Mouse (Mus musculus) neural tube, embryonic 12.5 days (tissue): ENCODE measurements around the gene Cradd. TPM values are rescaled to one million over a fixed set of nuclear protein-coding genes. Genes with fewer than 3 reads are reported as not detected.

ENCODE experiments used
- ATAC-seq: fragments of 200-750 bp; cut with Nextera tagmentation; 2 replicates; pipeline ENCODE4 v1.8.0; 2017; ENCODE audit warnings: low read depth, mild to moderate bottlenecking, moderate TSS enrichment, moderate library complexity; ENCODE audit not compliant: low FRiP score
- H3K27ac ChIP-seq: fragments of 300-500 bp; sonication (generic); 2 replicates; pipeline ENCODE4 v1.5.1; 2016
- H3K27me3 ChIP-seq: fragments of 300-500 bp; sonication (generic); replicated peaks from 2 replicates; pipeline ENCODE4 v1.6.1; 2016; ENCODE audit warnings: mild to moderate bottlenecking
- H3K36me3 ChIP-seq: fragments of 300-500 bp; sonication (generic); 2 replicates; pipeline ENCODE4 v1.6.1; 2016; ENCODE audit warnings: mild to moderate bottlenecking
- H3K4me1 ChIP-seq: fragments of 300-500 bp; sonication (generic); 2 replicates; pipeline ENCODE4 v1.6.1; 2016
- H3K4me2 ChIP-seq: fragments of 300-500 bp; sonication (generic); replicated peaks from 2 replicates; pipeline ENCODE4 v1.6.1; 2016; ENCODE audit warnings: mild to moderate bottlenecking
- H3K4me3 ChIP-seq: fragments of 300-500 bp; sonication (generic); 2 replicates; pipeline ENCODE4 v1.5.1; 2016
- H3K9ac ChIP-seq: fragments of 300-500 bp; sonication (generic); 2 replicates; pipeline ENCODE4 v1.6.1; 2016; ENCODE audit warnings: mild to moderate bottlenecking
- H3K9me3 ChIP-seq: fragments of 300-500 bp; sonication (generic); 2 replicates; pipeline ENCODE4 v1.6.1; 2016; ENCODE audit warnings: mild to moderate bottlenecking
- WGBS: fragments of 180-500 bp; shearing (Covaris S2); methylation state at CpG from one replicate; pipeline ENCODE4 v1.1.7; 2016; 5-methylcytosine and 5-hydroxymethylcytosine counted together
- polyA plus RNA-seq: library from polyadenylated mRNA; unstranded; fragments of >200 nt; fragmentation: Nextera tagmentation; extraction: Ambion mirVana; gene quantifications from 2 replicates; pipeline ENCODE4 v1.2.1, GENCODE M21; 2016

The Cradd gene
- polyA plus RNA-seq, 1 experiment from 2014 or later = 14.4 TPM

DNA sequence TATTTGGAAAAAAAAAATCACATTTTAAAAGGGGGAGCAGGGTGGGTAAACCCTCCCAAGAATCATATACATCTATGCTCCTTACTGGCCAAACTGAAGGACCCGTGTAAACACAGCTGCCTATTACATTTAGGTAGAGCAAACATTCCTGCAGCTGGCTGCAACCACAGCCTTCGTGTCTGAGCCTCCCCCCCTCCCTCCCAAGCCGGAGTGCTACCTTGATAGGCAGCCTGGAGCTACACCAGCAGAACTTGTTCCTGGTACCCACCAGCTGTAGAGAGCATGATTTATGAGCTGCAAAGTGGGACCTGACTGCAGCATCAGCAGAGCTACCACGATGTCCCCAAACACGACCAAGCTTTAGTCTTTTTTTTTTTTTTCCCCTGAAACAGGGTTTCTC lies 9.9 kb downstream of the Cradd start:
- ATAC-seq = no peak
- H3K36me3 ChIP-seq = no peaks in the 10 kb centered on the region
- no peak overlapping the region for H3K27ac ChIP-seq
- H3K9me3 ChIP-seq = no peaks in the 10 kb centered on the region
- peaks cover 7% of the 10 kb centered on the region for H3K27me3 ChIP-seq
- 31% methylated on average over 5 of the region's 5 CpGs for WGBS
- H3K4me1 ChIP-seq = peaks cover 42% of the 10 kb centered on the region
- H3K9ac ChIP-seq = no peak overlapping the region
- no peak overlapping the region for H3K4me2 ChIP-seq
- H3K4me3 ChIP-seq = no peak overlapping the region

DNA sequence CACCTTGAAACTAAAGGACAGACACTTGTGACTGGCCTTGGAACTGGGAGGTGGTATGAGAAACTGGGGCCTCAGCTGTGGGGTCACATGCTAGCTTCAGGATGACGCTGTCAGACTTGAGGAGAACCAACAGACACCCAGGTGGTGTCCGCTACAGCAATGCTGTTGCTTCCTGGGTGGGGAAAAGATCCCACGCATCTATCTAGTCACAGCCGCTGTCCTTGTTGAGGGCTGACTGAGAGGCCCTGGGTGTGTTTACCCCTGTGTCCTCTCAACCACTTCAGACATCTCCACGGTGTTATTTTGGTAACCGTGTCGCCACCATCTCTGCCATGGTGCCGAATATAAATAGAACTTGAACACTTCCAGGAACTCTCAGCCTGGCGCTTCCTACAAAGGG lies 10.4 kb downstream of the Cradd start:
- H3K4me2 ChIP-seq = no peak overlapping the region
- no peak overlapping the region for H3K9ac ChIP-seq
- H3K4me1 ChIP-seq = peaks cover 42% of the 10 kb centered on the region
- ATAC-seq = no peak
- H3K36me3 ChIP-seq = no peaks in the 10 kb centered on the region
- H3K27me3 ChIP-seq = peaks cover 7% of the 10 kb centered on the region
- 80% methylated on average over 9 of the region's 9 CpGs for WGBS
- no peaks in the 10 kb centered on the region for H3K9me3 ChIP-seq
- no peak overlapping the region for H3K27ac ChIP-seq
- H3K4me3 ChIP-seq = no peak overlapping the region

DNA sequence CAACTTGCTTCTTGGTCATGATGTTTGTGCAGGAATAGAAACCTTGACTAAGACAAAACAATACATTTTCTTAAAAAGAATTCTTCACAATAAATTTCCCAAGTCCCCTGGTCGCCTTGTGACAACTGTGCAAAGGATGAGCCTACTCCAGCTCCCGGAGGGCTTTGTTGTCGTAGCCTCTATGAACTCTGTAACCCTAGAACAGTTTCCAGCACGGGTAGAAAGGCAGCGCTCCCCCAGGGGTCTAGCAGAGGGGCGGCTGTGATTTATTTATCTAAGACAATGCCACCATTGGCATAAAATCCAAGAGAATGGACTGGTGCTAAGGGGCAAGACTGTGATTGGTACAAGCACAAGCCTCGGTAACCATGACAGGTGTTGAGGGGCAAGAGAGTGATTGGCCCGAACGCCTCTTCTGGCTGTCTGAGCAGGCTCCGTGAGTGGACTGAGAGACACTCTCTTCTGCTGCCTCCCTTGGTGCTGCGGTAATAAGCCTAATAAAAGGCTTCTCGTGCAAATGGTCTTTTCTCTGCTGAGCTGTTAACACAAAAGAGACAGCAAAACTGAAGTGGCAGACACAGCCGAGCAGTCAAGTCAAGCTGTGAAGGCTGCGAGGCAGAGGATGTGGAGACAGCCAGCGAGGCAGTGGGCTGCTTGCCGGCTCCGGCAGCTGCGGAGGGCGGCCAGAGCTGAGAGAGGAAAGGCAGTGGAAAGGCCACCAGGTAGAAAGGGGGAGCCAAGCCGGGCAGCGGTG lies 13.1 kb downstream of the Cradd start:
- 2% methylated on average over 21 of the region's 21 CpGs for WGBS
- peak; percentile 88 for ATAC-seq
- Histone ChIP-seq H3K4me1 (peaks cover 30% of the 10 kb centered on the region), H3K36me3 (no peaks in the 10 kb centered on the region), H3K4me2 (peak overlapping the region; percentile 33), H3K9me3 (no peaks in the 10 kb centered on the region), H3K4me3 (no peak overlapping the region), H3K27ac (peak overlapping the region; percentile 16; the same call in 1 of the 2 replicates), H3K27me3 (peaks cover 7% of the 10 kb centered on the region), H3K9ac (no peak overlapping the region)

DNA sequence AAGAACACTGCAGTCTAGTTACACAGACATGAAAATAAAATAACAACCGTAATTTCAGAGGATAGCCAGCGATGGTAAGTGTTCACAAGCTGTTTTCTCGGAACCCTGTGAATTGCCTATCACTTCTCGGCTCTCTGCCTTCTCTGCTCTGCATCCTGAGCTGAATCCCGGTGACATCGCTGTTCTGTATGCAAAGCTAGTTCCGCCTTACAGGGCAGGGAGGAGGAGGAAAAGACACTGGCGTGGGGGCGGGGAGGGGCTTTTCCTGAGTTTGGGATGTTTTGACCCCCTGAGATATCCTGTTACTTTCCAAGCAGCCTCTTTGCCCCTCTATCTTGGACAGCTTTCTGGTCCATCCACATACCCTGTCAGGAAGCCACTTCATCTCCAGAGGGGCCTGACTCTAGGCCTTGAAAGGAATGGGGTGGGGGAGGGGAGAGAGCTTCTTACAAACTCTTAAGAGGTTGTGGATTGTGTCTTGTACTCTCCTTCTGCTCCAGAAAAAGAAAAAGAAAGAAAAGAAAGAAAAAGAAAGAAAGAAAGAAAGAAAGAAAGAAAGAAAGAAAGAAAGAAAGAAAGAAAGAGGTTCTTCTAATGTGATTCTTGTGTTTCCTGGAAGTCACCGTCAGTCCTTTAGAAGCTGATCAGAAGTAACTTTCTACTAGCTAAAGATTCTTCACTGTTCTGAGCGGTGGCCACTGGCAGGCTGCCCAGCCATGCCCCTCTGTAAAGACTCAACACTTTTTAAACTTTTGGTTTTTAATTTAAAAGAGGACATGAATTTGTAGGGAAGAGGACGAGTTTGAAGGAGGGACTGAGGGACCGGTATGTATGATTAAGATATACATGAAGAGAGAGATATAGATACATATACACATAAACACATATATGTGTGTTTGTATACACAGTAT lies 14.3 kb downstream of the Cradd start:
- H3K4me2 ChIP-seq = no peak overlapping the region
- H3K27me3 ChIP-seq = peaks cover 7% of the 10 kb centered on the region
- ATAC-seq = no peak
- H3K4me3 ChIP-seq = no peak overlapping the region
- no peak overlapping the region for H3K27ac ChIP-seq
- H3K9ac ChIP-seq = no peak overlapping the region
- H3K4me1 ChIP-seq = peaks cover 24% of the 10 kb centered on the region
- 41% methylated on average over 13 of the region's 13 CpGs for WGBS
- no peaks in the 10 kb centered on the region for H3K9me3 ChIP-seq
- no peaks in the 10 kb centered on the region for H3K36me3 ChIP-seq

DNA sequence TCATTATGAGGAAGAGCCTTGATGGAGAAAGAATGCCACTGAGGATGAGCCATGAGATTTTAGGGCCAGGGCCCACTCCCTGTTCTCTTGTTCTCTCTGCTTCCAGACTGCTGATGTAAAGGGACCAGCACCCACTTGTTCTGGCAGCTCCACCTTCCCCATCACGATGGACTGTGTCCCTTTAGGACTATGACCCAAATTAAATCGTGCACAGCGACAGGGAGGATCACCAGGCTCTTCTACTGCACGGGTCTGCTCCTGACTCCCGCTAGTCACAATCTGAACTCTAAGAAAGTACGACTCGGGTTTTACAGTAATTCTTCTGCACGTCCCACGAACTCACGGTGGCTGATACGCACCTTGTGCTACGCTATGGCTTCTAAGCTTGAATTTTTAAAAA lies 14.9 kb downstream of the Cradd start:
- WGBS = 79% methylated on average over 12 of the region's 12 CpGs
- Histone ChIP-seq H3K4me2 (no peak overlapping the region), H3K36me3 (no peaks in the 10 kb centered on the region), H3K4me3 (no peak overlapping the region), H3K27me3 (peaks cover 7% of the 10 kb centered on the region), H3K27ac (no peak overlapping the region), H3K4me1 (peaks cover 24% of the 10 kb centered on the region), H3K9ac (no peak overlapping the region), H3K9me3 (no peaks in the 10 kb centered on the region)
- ATAC-seq = no peak

DNA sequence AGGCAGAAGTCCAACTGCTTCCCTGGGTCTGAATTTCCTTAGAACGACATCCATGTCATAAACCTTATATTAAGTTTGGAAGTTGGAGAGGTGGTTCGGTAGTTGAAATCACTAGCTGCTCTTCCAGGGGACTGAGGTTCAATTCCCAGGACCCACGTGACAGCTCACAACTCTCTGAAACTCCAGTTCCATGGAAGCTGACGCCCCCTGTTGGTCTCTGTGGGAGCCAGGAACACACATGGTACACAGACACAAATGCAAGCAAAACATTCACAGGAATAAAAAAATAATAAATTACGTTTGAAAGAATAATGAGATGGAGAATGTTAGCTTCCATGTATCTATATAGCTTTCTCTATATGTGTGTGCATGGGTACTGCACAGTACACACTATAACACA lies 16.0 kb downstream of the Cradd start:
- Histone ChIP-seq H3K36me3 (no peaks in the 10 kb centered on the region), H3K4me2 (no peak overlapping the region), H3K4me1 (peaks cover 24% of the 10 kb centered on the region), H3K9ac (no peak overlapping the region), H3K4me3 (no peak overlapping the region), H3K9me3 (no peaks in the 10 kb centered on the region), H3K27ac (no peak overlapping the region), H3K27me3 (peaks cover 5% of the 10 kb centered on the region)
- WGBS = 92% methylated on average over 5 of the region's 5 CpGs
- ATAC-seq = no peak

DNA sequence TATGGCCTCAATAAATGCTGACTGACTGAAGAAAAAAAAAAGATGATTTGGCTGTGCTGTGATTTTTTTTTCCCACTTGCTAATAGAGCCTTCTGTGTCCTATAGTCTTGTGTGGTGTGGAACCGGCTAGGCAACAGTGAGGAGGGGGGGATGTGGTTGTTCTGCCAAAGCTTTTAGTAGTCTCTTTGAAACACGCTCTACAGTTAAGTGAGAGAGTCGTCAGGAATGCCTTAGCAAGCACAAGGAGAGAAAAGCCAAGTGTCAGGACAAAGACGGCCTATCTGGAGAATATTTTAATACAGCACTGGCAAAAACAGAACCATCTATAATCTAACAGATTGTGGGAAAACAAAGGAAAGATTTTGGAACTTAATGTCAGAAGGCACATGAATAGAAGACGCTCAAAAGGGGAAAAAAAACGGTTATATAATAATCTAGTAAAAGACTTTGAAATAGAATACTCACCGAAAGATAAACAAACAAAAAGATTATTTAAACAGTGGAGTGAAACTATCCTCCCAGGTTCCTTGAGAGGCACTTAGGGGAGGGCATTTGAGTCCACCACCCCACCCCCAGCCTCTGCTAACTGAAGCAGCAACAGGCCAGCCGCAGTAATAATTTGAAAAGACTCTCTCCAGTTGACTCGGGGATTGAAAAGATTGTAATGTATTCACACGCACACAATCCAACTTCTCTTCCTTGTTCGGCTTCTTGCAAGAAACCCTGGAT lies 16.9 kb downstream of the Cradd start:
- Histone ChIP-seq H3K9ac (no peak overlapping the region), H3K4me2 (no peak overlapping the region), H3K9me3 (no peaks in the 10 kb centered on the region), H3K4me3 (no peak overlapping the region), H3K36me3 (no peaks in the 10 kb centered on the region), H3K27ac (no peak overlapping the region), H3K4me1 (peaks cover 28% of the 10 kb centered on the region), H3K27me3 (peaks cover under 1% of the 10 kb centered on the region)
- no peak for ATAC-seq
- WGBS = 56% methylated on average over 11 of the region's 11 CpGs

DNA sequence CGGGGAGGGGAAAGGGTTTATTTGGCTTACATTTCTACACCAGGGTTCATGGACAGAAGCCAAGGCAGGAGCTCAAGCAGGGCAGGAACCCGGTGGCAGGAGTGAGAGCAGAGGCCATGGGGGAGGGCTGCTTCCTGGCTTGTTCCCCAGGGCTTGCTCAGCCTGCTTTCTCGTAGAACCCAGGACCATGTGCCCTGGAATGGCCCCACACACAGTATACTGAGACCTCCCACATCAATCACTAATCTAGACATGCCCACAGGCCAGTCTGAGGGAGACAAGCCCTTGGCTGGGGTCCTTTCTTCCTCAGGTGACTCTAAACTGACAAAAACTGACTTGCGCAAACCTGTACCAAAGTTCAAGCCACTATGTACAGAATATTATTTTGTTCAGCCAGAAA lies 19.7 kb downstream of the Cradd start:
- Histone ChIP-seq H3K36me3 (no peaks in the 10 kb centered on the region), H3K27ac (no peak overlapping the region), H3K9ac (no peak overlapping the region), H3K4me1 (peaks cover 13% of the 10 kb centered on the region), H3K27me3 (no peaks in the 10 kb centered on the region), H3K4me3 (no peak overlapping the region), H3K4me2 (no peak overlapping the region), H3K9me3 (no peaks in the 10 kb centered on the region)
- no peak for ATAC-seq
- 60% methylated on average over 4 of the region's 4 CpGs for WGBS

DNA sequence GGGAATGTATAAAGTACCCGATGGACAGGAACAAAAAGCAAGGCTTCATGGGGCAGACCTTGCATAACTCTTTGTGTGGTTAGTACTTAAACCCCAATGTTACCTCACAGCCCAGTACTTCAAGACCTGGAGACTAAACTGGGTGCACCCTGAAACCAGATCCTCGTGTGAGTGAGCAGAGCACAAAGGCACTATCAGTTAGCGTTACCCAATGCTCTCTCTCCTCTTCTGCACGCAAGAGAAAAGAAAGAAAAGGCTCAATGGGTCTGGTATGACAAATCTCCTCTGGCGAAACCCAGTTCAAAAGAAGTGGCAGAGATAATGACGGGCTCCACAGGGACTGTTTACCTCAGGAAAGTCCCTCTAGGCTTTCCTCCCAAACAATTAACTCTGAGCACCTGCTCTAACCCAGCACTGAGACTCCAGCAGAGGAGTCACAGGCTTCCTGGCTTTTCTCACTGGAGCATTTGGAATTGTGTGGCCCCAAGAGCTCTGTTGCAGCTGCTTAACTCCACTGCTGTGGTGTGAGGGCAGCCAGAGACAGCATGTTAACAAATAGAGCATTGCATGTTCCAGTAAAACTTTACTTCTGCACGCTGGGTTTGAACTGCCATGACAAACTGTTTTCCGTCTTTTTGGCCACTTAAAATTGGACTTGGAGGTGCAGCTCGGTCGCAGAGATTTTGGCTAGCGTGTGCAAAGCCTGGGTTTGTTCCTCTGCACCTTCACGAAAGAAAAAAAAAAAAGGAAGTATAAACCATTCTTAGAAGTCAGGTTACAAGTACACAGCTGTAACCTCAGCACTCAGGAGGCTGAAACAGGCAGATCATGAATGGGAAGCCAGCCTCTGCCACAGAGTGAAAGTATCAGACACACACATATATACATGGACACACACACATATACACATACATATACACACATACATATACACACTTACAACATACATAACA lies 21.4 kb downstream of the Cradd start:
- H3K4me1 ChIP-seq = peaks cover 14% of the 10 kb centered on the region
- no peak overlapping the region for H3K9ac ChIP-seq
- H3K9me3 ChIP-seq = no peaks in the 10 kb centered on the region
- 56% methylated on average over 12 of the region's 12 CpGs for WGBS
- H3K27me3 ChIP-seq = no peaks in the 10 kb centered on the region
- no peaks in the 10 kb centered on the region for H3K36me3 ChIP-seq
- no peak for ATAC-seq
- H3K4me2 ChIP-seq = no peak overlapping the region
- H3K4me3 ChIP-seq = no peak overlapping the region
- no peak overlapping the region for H3K27ac ChIP-seq

DNA sequence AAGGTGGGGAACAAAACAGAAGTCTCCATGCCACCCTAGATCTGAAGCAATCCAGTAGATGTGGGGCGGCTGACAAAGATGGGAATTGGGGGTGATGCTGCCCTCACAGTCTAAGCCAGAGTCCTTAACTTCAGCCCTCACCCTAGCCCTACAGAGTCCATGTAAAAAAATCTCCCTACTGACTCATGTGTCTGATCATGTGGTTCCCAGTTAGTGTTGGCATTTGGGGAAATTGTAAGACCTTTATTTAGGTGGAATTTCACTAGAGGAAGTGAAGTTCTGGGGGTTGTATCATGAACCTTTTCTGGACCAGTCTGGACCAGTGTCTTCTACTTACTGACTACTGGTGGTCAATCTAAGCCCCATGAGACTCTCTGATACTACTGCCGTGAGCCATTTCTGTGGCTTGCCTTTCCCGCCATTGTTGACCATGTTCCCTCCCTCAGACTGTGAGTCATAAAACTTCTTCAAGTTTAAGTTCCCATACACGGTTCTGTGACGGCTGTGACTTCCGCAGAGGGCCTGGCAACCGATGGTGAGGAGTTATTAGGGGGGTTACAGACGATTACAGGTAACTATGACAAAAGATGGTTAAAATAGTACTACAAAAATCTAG lies 23.6 kb downstream of the Cradd start:
- WGBS = 83% methylated on average over 8 of the region's 8 CpGs
- H3K9me3 ChIP-seq = no peaks in the 10 kb centered on the region
- H3K4me1 ChIP-seq = peaks cover 12% of the 10 kb centered on the region
- H3K4me3 ChIP-seq = no peak overlapping the region
- no peaks in the 10 kb centered on the region for H3K36me3 ChIP-seq
- H3K27me3 ChIP-seq = no peaks in the 10 kb centered on the region
- no peak for ATAC-seq
- no peak overlapping the region for H3K27ac ChIP-seq
- no peak overlapping the region for H3K9ac ChIP-seq
- H3K4me2 ChIP-seq = no peak overlapping the region

DNA sequence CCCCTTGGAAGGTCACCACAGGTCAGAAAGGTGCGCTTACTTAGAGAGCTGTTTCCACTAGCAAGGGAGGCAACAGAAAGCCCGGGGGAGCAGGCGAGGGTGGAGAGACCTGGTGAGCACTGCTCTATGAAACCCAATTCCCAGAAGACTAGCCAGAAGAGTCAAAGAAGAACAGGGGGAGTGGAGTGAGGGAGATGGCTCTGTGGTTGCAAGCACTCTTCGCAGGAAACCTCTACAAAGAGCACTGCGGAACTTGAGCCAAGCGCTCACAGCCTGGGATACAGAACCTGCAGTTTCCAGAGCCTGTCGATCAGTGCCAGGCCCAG lies 24.2 kb downstream of the Cradd start:
- no peaks in the 10 kb centered on the region for H3K9me3 ChIP-seq
- no peak overlapping the region for H3K4me3 ChIP-seq
- WGBS = 85% methylated on average over 7 of the region's 7 CpGs
- peaks cover 12% of the 10 kb centered on the region for H3K4me1 ChIP-seq
- no peak for ATAC-seq
- H3K36me3 ChIP-seq = no peaks in the 10 kb centered on the region
- no peaks in the 10 kb centered on the region for H3K27me3 ChIP-seq
- H3K27ac ChIP-seq = no peak overlapping the region
- no peak overlapping the region for H3K9ac ChIP-seq
- H3K4me2 ChIP-seq = no peak overlapping the region
